Mouse (Mus musculus) liver, postnatal 0 days (tissue): Measurements from ENCODE around the gene Foxl1.
"Not testable (repeated sequence)": the region's sequence is repeated elsewhere in the genome, so short reads cannot be mapped to it uniquely, and the experiment has no call there.

Experiments
- CTCF ChIP-seq: sonication (generic); IDR thresholded peaks from 2 replicates; pipeline ENCODE4 v1.5.1; 2016; ENCODE audit warnings: antibody characterized with exemption, low read depth
- EP300 ChIP-seq: IDR thresholded peaks from 2 replicates; pipeline ENCODE4 v1.6.1; 2016; ENCODE audit warnings: antibody characterized with exemption, low read depth, mild to moderate bottlenecking

DNA sequence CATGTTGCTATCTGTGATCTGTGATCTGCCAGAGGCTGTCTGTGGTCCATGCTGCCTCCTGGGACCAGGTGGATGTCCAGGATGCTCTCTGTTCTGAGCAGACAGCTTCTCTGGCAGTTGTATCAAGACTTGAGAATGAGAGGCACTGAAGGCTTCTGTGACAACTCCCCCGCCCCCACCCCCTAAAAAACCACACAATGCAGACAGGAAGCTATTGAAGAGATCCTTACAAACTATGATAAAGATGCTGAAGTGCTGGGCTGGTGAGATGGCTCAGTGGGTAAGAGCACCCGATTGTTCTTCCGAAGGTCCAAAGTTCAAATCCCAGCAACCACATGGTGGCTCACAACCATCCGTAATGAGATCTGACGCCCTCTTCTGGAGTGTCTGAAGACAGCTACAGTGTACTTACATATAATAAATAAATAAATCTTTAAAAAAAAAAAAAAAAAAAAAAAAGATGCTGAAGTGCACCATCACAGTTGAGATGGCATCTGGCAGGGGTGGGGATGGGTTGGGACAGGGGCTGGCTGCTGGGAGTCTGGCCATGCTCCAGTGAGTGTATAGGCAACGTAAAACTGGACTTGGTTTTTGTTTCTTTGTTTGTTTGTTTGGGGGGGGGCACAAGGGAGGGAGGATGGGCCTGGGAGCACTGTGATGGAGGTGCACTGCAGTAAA is 17.9 kb downstream of the Foxl1 start:
- not testable (repeated sequence) for TF ChIP-seq EP300, CTCF
